Comparison of ENCODE assay signal across 16 mouse cellular contexts in genomic region chr2:25657246-25657645, GRCm38 (mm10). TPM values are rescaled to one million over a fixed set of nuclear protein-coding genes. Genes with fewer than 3 reads are reported as not detected.
DNase-seq lines count a peak whose midpoint lies in the region; ATAC-seq lines count a peak whose summit lies in the region.
"Had no signal": no experiment of that assay in that cellular context is flagged by ENCODE, and none has a peak within 500 bp of the region (broad histone marks: within the 10 kb centered on the region; RNA-seq: fewer than 3 reads in every experiment).

No protein-coding gene starts in this region.

- intact Hi-C loops in left cerebral cortex, postnatal 4 days (cut with DNase I), result no loop called here

- peak; percentile 17 for DNase-seq in cerebellum, adult 11 months
- peak; percentile 63 for DNase-seq in left cerebral cortex, postnatal 4 days
- DNase-seq in left cerebral cortex, adult 9 months (ENCODE audit: low spot score in 2 of 2), result no peak
- peak; percentile 62 to 66 for DNase-seq in adrenal gland, postnatal 36 days
- peak; percentile 68 to 71 for DNase-seq in cerebellum, postnatal 14 days
- DNase-seq in testis, postnatal 10 days (ENCODE audit: low spot score), result no peak
- no peak for DNase-seq in thymus, postnatal 10 days (ENCODE audit: low spot score in 2 of 2)
- DNase-seq: liver, postnatal 0 days; thymus, postnatal 36 days had no signal

- no peak for ATAC-seq in cerebellum, adult (ENCODE audit: insufficient number of reproducible peaks, low FRiP score, low TSS enrichment)
- ATAC-seq: intestine, embryonic 15.5 days; liver, postnatal 0 days; midbrain, embryonic 16.5 days had no signal

RNA-seq across cellular contexts. Expression of gene Lcn5, which starts 0.5 kb away (rescaled TPM):
- not detected for total RNA-seq in left cerebral cortex, postnatal 4 days (2021)
- not detected for total RNA-seq in adrenal gland, postnatal 36 days (2021)
- total RNA-seq: G1E; granulocyte monocyte progenitor cell, adult 5-6 weeks; layer of hippocampus, postnatal 25 days; megakaryocyte progenitor cell, adult 5-6 weeks had no signal

RNA-seq across cellular contexts. Expression of gene Lcn8, which starts 4.3 kb away (rescaled TPM):
- total RNA-seq in left cerebral cortex, postnatal 4 days (2021), result not detected
- total RNA-seq in adrenal gland, postnatal 36 days (2021), result not detected
- total RNA-seq: G1E; granulocyte monocyte progenitor cell, adult 5-6 weeks; layer of hippocampus, postnatal 25 days; megakaryocyte progenitor cell, adult 5-6 weeks had no signal

RNA-seq across cellular contexts. Expression of gene Lcn6, which starts 19.3 kb away (rescaled TPM):
- total RNA-seq in left cerebral cortex, postnatal 4 days (2021), result not detected
- total RNA-seq in adrenal gland, postnatal 36 days (2021), result not detected
- total RNA-seq: G1E; granulocyte monocyte progenitor cell, adult 5-6 weeks; layer of hippocampus, postnatal 25 days; megakaryocyte progenitor cell, adult 5-6 weeks had no signal

RNA-seq across cellular contexts. Expression of gene Lcn10, which starts 25.3 kb away (rescaled TPM):
- total RNA-seq in left cerebral cortex, postnatal 4 days (2021), result not detected
- not detected for total RNA-seq in adrenal gland, postnatal 36 days (2021)
- total RNA-seq: G1E; granulocyte monocyte progenitor cell, adult 5-6 weeks; layer of hippocampus, postnatal 25 days; megakaryocyte progenitor cell, adult 5-6 weeks had no signal

RNA-seq across cellular contexts. Expression of gene Fcna, which starts 29.4 kb away (rescaled TPM):
- total RNA-seq in left cerebral cortex, postnatal 4 days (2021), result 1 to 10 TPM; 1.0 to 1.6 TPM
- total RNA-seq in adrenal gland, postnatal 36 days (2021), result 10 to 100 TPM in 1 of 2 experiments, 1 to 10 TPM in 1; 4.5 to 14.3 TPM
- total RNA-seq: G1E had no signal

Comparison
In these comparisons a context has a peak if more than half of its experiments do, and no peak if none do; other contexts are left out.
1. DNase-seq: peak in cerebellum, adult 11 months (single experiment), left cerebral cortex, postnatal 4 days (single experiment), adrenal gland, postnatal 36 days (2 of 2) and cerebellum, postnatal 14 days (2 of 2); none in left cerebral cortex, adult 9 months (0 of 2), testis, postnatal 10 days (single experiment) and thymus, postnatal 10 days (0 of 2).